Mouse (Mus musculus): ENCODE data around the gene Krt12. TPM values are rescaled to one million over a fixed set of nuclear protein-coding genes. Genes with fewer than 3 reads are reported as not detected.

The Krt12 gene
- total RNA-seq (2021), result not detected
- long read RNA-seq, experiment 1, result 0 reads
- long read RNA-seq, experiment 2, result 0 reads

- DNase-seq, result no peak
Measured at GRCm38 (mm10) chr11:99422159-99422558, at the start of gene Krt12. Gene Krt12, minus strand, starts transcription at chr11:99422259.

- no peak for DNase-seq
Measured at GRCm38 (mm10) chr11:99469228-99469627, 47.2 kb upstream of the Krt12 start.

DNA sequence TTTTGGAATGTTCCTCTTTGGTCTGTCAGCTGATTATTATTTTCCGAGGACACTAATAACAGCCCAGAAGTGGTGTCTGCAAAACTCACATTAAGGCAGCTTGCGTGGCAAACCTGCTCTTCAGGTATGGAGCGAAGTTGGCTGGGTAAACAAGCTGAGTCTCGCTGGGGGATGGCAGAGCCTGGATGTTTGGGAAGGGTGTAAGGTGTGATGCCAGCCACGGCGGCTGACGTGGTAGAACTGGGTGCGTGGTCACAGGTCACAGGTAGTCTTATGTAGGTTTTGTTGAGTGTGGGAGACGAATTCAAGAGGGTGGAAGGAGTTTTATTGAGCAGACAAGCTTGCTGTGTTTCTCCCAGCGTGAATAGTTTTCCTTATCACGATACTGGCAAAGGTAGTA is 46.5 kb upstream of the Krt12 start:
- DNase-seq, result no peak

DNA sequence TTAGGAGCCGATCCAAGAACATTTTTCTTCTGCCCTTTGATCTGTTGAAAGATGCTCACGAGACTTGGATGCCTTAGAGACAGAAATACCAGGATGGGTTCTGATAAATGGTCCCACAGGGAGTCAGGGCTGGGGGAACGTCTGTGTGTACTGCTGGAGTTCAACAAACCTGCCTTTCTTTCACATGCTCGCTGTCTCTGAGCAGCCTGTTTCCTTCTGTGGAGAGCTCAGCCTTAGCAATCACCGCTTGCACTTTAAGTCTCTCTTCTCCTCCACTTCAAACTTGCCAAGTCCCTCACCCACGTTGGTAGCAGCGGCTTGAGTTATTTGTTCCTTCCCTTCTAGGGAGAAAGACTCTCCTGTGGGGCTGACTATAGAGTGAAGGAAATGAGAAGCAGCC is 44.3 kb upstream of the Krt12 start:
- no peak for DNase-seq

DNA sequence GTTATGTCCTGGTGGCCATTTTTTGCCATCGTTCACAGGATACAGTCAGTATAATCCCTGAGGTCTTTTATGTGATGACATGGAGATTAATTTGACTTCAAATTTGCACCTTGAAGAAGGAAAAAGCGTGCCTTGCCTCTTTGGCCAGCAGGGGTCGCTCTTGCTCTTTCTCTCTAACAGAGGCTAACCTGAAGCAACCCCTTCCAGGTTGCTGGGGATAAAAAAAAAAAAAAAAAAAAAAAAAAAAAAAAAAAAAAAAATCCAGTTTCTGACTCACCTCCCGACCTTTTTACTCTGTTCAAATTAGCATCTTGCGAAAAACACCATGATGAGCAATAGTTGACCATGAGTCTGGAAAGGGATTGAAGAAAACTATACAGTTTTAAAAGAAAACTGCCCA is 42.8 kb upstream of the Krt12 start:
- peak; percentile 48 to 85 for DNase-seq

GRCm38 (mm10) chr11:99463155-99463554 is 41.1 kb upstream of the Krt12 start:
- peak; percentile 18 to 72 for DNase-seq

DNA sequence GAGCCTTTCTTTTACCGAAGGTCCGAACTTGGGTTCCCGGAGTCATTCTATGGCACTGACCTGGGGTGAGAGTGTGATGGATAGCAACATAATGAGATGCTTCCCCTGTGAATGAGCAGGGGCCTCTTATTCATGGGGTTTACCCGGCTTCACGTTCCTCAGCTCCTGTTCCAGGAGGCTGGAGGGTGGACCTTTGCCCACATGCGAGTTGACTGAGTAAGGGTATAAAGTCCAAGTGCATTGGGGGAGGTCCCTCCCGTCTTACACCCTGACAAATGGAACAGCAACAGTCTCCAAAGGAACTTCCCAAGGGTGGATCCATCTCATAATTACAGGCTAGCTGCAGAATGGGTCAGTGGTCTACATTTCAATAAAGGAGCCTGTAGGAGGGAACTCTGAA is 39.7 kb upstream of the Krt12 start:
- no peak for DNase-seq

GRCm38 (mm10) chr11:99458887-99459286 is 36.8 kb upstream of the Krt12 start:
- no peak for DNase-seq

- DNase-seq, result no peak
Measured at GRCm38 (mm10) chr11:99454759-99455158, 32.7 kb upstream of the Krt12 start.

- no peak for DNase-seq
Measured at GRCm38 (mm10) chr11:99454044-99454443, 32.0 kb upstream of the Krt12 start.

DNA sequence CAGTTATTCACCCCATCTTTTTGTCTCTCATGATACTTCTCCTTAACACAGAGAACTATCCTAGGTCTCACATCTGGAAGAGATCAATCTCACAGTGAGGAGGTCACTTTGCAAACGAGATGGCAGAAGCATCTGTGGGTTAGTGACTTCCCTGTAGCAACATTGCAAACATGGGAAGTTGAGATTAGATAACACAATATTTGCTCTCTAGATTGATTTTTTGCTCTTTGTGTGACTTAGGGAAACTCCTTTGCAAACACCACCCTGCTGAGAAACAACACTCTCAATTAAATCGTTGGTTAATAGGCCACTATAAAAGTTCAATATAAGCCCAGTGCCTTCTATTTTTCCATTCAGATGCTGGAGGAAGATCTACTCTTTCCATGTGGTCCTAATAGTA is 26.7 kb upstream of the Krt12 start:
- no peak for DNase-seq

- no peak for DNase-seq
Measured at GRCm38 (mm10) chr11:99441220-99441619, 19.2 kb upstream of the Krt12 start.

DNA sequence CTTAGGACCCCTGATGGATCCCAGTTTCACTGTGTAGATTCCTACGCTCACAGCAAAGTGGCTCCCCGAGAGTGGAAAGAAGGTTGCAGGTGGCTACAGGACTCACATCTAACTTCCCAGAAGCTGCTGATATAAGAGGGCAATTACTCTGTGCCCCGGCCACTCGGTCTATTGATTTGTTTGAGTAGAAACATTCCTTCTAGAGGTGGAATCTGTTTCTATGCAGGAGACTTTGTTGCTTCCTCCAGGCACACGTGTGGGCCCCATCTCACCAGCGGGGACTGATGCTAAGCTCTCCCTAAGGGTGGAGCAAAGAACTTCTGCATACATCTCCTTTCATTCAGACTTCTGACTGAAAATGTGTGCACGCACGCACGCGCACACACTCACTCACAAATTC is 17.4 kb upstream of the Krt12 start:
- no peak for DNase-seq

GRCm38 (mm10) chr11:99437972-99438371 is 15.9 kb upstream of the Krt12 start, which contains the start of gene Krt20:
Gene Krt20, minus strand, starts transcription at chr11:99438150.
- DNase-seq, result no peak

DNA sequence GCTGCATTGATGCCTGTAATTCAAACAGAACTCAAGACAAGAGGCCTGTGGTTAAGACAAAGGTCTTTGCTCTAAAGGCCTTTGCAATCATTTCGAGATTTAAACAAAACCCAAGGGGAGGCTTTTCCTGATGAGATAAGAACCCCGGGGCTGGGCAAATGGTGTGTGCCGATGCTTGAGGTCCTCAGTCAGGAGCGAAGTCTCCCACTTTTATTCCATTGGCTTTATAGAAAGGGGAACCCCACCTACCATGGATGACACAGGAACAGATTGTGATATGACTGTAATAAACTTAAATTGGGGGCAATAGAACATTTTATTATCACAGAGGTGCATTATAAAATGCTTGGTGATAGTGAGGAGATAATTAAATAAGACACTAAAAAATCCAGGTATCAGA is 14.6 kb upstream of the Krt12 start:
- no peak for DNase-seq

GRCm38 (mm10) chr11:99430670-99431069 is 8.6 kb upstream of the Krt12 start:
- no peak for DNase-seq

- DNase-seq, result no peak
Measured at GRCm38 (mm10) chr11:99420586-99420985, 1.5 kb downstream of the Krt12 start.

DNA sequence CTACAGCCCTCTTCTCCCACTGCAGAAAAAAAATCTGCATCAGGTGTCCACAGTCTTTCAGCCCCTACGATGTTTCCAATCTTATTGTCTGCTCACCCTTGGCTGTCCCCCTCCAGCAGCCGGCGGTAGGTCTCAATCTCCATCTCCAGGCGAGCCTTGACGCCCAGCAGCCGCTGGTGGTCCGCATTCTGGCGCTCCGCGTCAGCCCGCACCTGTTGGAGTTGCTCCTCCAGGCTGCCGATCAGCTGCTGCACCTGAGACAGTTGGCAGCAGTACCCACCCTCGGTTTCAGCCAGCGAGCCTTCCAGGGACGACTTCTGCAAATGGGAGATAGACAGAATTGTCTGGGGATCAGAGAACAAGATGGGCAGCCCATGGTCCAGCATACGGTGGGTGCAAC is 4.2 kb downstream of the Krt12 start:
- DNase-seq, result no peak

GRCm38 (mm10) chr11:99416902-99417301 is 5.2 kb downstream of the Krt12 start:
- DNase-seq, result no peak

DNA sequence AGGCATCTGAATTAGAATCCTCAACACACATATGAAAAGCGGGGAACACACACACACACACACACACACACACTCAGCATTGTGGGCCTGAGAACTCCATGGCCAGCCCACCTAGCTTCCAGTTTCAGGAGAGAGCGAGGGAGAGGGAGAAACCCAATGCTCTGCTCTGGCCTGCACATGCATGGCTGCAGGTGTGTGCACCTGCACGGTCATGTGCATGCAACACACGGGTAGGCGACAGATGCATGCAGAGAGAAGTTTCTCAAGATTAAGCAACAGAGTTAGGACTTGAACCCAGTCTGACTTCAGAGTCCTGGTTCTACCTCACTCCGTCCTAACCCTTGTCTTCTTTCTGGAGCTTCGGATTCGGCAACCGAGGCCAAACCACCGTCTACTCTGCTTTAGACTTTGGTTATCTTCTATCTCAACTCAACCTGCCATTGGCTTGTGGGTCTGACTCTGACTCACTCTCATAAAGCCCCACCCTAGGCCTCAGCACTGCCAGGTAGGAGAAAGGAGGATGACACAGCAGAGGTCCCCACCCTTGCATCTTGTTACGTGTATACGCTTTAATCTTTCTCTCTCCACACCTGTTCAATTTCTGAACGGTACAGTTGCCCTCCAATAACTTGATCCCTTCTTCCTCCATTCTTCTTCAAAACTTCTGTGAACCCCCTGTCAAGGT is 7.5 kb downstream of the Krt12 start:
- DNase-seq, result no peak

DNA sequence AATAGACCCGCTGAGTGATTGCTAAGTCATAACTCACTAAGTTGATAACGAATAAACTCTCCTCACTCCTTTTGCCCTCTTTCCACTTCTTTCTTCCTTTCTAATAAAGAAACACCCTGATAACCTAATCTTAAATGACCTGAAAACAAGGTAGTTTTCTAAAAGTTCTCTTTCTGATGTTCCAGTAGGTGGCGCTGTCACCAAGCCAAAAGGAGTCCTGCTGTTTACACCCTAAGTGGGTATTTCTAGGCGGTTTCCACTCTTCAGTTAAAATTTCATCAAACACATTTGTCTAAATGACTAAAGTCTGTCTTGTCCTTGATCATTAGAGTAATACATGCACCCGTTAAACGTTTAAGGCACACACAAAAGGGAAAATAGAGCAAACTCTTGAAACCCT is 8.8 kb downstream of the Krt12 start:
- DNase-seq, result peak in 1 of 2 experiments; percentile 30

GRCm38 (mm10) chr11:99406186-99406585 is 15.9 kb downstream of the Krt12 start:
- no peak for DNase-seq

GRCm38 (mm10) chr11:99399956-99400549 is 22.0 kb downstream of the Krt12 start:
- no peak for DNase-seq

DNA sequence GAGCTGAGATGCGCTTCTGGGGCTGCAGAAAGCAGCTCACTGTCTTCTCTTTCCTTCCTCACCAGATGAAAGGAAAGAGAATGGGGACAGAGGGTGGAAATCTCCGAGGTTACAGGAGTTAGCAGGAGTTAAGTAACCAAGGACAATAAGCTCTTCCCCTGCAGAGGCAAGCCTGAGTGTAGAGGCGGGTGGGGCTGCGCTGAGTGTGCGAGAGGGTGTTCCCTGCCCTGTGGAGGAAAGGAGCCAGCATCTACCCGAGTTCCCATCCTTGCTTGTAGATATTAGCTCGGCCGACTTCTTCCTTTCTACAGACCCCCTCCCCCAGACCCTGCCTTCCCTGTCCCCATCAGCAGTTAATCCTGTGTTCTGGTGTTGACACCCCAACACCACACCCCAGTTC is 23.2 kb downstream of the Krt12 start:
- DNase-seq, result no peak
